Mouse (Mus musculus) spleen, adult 12 weeks (tissue): Measurements from ENCODE around the gene Orc5.
"Not testable (repeated sequence)": the region's sequence is repeated elsewhere in the genome, so short reads cannot be mapped to it uniquely, and the experiment has no call there.

Experiments
- DNase-seq: peaks from one replicate; pipeline ENCODE4 v3.0.0; 2022; ENCODE audit warnings: low spot score

The Orc5 gene

DNA sequence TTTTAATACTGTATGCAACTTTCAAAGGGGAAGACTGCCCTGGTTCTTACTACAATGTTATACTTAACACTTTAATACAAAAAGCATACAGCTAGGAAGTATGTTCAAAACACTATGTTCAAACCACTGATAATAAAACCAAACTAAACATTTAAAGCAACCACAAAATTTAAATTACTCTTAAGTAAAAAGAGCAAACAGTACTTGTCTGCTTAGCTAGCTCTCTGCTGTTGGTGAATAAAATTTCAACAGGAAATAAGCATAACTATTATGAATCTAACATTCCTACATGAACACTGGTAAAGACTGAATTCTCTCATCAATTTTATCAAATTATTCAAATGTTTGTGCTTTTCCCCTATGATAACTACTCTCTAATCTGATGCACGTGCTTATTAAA, 13.5 kb downstream of the Orc5 start:
- no peak for DNase-seq

GRCm38 (mm10) chr5:22532571-22532970, 17.7 kb downstream of the Orc5 start:
- DNase-seq: no peak

GRCm38 (mm10) chr5:22522612-22523011, 27.6 kb downstream of the Orc5 start:
- no peak for DNase-seq

DNA sequence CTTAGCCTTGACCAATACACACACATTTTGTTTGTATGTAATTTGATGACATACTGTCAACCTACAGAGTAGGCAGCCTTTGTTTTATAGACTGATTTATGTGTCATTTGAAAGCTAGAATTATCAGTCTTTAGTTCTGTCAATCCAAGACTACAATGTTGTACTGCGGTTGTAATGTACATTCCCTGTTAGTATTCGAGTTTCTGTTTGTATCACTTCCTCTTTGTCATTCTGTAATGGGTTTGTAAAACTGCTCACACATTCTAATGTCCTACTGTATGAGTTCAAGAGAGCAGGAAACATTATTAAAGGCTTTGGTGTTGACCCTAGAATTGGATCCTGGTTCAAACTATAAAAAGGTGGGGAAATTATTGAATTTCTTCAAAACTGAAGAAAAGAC, 30.5 kb downstream of the Orc5 start:
- no peak for DNase-seq

DNA sequence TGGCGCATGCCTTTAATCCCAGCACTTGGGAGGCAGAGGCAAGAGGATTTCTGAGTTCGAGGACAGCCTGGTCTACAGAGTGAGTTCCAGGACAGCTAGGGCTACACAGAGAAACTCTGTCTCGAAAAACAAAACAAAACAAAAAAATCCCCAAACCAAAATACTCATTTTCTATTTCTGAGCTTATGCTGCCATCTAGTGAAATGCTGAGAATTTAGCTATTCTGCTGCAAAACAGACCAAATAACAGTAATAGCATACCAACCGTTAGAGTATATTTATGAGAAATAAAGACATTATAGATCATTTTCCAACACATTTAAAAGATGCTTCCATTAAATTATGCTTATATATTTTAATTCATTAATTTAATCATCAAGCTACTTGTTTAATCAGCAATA, 34.5 kb downstream of the Orc5 start:
- DNase-seq: not testable (repeated sequence)

DNA sequence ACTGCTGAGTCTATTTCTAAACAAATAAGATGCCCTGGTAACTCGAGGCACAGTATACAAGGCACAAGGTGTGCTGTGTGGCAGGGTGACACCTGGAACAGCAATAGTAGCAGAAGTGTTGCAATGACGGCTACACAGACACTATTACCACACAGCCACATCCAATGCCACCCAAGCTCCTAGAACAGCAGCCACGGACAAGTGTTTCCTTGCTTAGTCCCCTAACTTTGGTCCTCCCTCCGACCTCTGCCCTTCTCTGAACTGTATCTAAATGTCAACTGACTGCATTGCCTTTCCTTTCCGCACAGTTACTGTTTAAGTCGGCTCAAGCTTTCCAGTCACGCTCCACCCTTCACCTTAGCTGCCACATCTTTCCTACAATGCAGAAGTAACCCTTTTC, 36.0 kb downstream of the Orc5 start:
- DNase-seq: not testable (repeated sequence)

GRCm38 (mm10) chr5:22512579-22512978, 37.6 kb downstream of the Orc5 start:
- DNase-seq: not testable (repeated sequence)

DNA sequence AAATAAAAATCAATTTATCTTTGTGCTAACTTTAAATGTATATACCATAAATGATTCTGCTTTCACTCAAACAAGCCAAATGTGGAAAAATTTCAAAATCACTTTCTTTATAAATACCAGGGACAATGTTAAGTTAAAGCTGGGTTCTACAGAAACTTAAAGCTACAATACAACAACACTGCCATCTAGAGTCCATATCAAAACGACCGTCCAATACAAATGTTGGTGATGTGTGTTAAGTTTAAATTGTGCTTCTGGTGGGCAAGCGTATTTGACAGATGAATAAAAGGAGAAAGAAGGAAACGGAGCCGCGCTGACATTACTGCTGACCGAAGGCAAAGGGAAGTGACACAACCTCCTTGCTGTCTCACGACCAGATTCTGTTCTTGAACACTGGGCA, 38.4 kb downstream of the Orc5 start:
- no peak for DNase-seq

- no peak for DNase-seq
Measured at GRCm38 (mm10) chr5:22508560-22508959, 41.7 kb downstream of the Orc5 start.

DNA sequence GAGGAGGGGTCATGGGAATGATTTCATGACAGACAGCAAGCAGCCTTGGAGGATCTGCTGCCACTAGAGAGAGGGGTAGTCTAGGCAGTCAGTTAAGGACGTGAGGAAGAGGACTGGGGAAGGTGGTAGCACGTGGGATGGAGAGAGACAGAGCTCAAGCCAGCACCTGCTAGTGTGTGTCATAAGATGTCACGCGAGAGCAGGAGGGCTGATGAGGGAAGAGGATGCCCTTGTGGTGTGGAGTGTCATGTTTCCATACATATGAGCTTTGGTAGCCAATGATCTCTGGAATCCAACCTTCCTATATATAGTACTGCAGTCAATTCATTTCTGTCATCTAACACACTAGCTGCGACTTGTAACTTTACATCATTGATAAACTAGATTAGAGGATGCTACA, 50.8 kb downstream of the Orc5 start:
- DNase-seq: no peak

DNA sequence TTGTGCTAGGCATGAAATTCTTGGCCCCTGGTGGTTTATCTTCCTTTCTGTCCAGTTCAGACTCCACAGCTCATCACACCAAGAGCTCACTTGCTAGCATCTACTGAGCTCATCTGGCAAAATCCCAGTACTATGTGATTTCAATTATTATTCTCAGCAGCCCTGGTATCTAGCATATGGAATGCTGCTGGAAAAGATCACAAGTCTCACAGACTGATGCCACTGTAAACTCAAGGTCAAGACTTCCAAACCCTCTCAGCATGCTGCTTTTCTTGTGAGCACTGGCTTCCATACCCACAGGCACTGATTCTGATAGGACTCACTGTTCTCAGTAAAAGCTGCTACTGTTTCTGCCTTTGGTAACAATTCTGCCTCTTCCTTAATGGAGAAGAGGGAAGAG, 59.1 kb downstream of the Orc5 start:
- DNase-seq: no peak

GRCm38 (mm10) chr5:22489091-22489490, 61.1 kb downstream of the Orc5 start:
- DNase-seq: peak; percentile 7

GRCm38 (mm10) chr5:22486601-22487206, 63.5 kb downstream of the Orc5 start:
- DNase-seq: no peak

GRCm38 (mm10) chr5:22485764-22486163, 64.5 kb downstream of the Orc5 start:
- DNase-seq: peak; percentile 4

- DNase-seq: no peak
Measured at GRCm38 (mm10) chr5:22482567-22482966, 67.7 kb downstream of the Orc5 start.

DNA sequence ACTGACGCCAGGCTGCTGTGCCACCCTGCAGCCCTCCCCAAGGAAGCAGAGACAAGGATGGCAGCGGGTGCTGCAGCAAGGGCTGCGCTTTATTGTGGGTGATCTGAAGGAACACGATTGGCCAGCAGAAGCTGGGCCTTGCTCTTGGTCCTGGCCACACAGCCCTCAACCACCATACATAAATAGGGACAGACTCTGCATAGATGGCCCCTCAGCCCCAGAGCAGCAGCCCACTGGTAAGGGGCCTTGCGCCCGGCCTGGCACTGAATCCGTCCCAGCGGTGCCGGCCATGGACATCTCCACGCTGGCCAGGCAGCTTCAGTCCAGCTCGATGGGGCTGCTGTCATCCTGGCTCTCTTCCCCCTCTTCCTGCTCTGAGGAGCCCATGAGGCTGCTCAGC, 77.8 kb downstream of the Orc5 start:
- DNase-seq: not testable (repeated sequence)

DNA sequence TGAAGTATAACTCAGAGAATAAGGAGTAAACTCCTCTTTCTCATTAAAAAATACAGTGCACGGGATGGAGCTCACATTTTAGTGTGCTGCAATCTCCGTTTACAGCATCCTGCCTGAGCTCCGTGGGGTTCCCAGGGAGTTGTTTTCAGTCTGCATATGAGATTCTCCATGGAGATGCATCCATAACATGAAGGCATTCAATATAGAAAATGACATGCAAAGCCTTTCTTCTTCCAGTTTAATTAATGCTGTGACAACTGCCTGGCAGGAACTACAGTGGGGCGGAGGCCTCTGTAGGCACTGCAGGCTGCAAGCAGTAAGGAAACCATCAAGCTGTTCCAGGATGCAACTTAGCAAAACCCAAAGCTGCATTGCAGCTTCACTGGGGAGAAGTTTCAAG, 79.0 kb downstream of the Orc5 start:
- DNase-seq: no peak

- DNase-seq: no peak
Measured at GRCm38 (mm10) chr5:22452871-22453661, 97.2 kb downstream of the Orc5 start.

DNA sequence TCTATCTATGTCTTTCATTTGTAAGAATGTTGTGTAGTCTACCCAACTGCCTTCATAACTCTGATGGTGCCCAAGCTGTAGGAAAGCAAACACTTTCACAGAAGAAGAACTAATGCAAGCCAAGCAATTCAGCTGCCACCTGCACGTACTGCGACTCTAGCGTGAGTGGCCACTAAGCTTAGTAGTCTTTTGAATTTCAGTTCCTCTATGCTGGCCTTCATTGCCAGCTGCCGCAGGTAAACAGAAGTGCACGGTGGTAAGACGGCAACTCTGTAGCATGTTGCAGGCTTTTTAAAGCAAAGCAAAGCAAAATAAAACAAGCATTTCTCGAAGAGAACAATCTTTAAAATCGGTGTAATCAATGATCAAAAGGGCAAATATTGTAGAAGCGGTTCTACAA, 97.8 kb downstream of the Orc5 start:
- DNase-seq: no peak

- no peak for DNase-seq
Measured at GRCm38 (mm10) chr5:22451764-22452163, 98.5 kb downstream of the Orc5 start.

- DNase-seq: no peak
Measured at GRCm38 (mm10) chr5:22449492-22449891, 100.7 kb downstream of the Orc5 start.
